Mouse (Mus musculus): ENCODE results near the gene Btg3. TPM values are rescaled to one million over a fixed set of nuclear protein-coding genes. Genes with fewer than 3 reads are reported as not detected.
A peak's percentile ranks its signal among the peaks of the same experiment; 100 is the strongest.

Gene Btg3
- total and polyA plus RNA-seq, 2 experiments from 2014 or later = 7.5 to 61.4 TPM

- Histone ChIP-seq H3K4me1 (ENCODE audit: control insufficient read depth, insufficient read depth) (peaks cover 11% of the 10 kb centered on the region), H3K9ac (replicated peaks; ENCODE audit: low read depth, low read length) (no peak overlapping the region), H3K27me3 (ENCODE audit: control insufficient read depth, insufficient read depth, low read length) (no peaks in the 10 kb centered on the region), H3K27ac (ENCODE audit: low read depth) (no peak overlapping the region), H3K36me3 (replicated peaks; ENCODE audit: control insufficient read depth, insufficient read depth, low read length) (no peaks in the 10 kb centered on the region), H3K4me3 (ENCODE audit: low read depth, low read length) (no peak overlapping the region), H3K4me2 (ENCODE audit: low read depth, low read length) (no peak overlapping the region), H3K9me3 (replicated peaks; ENCODE audit: control insufficient read depth, low read length) (no peaks in the 10 kb centered on the region)
- TF ChIP-seq EP300 (IDR thresholded peaks at IDR 0.05; ENCODE audit: low read depth) (no peak), CTCF (IDR thresholded peaks at IDR 0.05; ENCODE audit: low read depth) (no peak)
- no peak for ATAC-seq (ENCODE audit: insufficient read depth, low read depth)
- WGBS = 77% methylated on average over 16 of the region's 16 CpGs
- no peak for DNase-seq (ENCODE audit: low spot score)
Measured at GRCm38 (mm10) chr16:78307476-78308192, 69.4 kb downstream of the Btg3 start.

GRCm38 (mm10) chr16:78306606-78307005 is 70.4 kb downstream of the Btg3 start:
- Histone ChIP-seq H3K9ac (replicated peaks; ENCODE audit: low read depth, low read length) (no peak overlapping the region), H3K9me3 (replicated peaks; ENCODE audit: control insufficient read depth, low read length) (no peaks in the 10 kb centered on the region), H3K4me2 (ENCODE audit: low read depth, low read length) (no peak overlapping the region), H3K27me3 (ENCODE audit: control insufficient read depth, insufficient read depth, low read length) (no peaks in the 10 kb centered on the region), H3K27ac (ENCODE audit: low read depth) (no peak overlapping the region), H3K4me1 (ENCODE audit: control insufficient read depth, insufficient read depth) (peaks cover 11% of the 10 kb centered on the region), H3K36me3 (replicated peaks; ENCODE audit: control insufficient read depth, insufficient read depth, low read length) (no peaks in the 10 kb centered on the region), H3K4me3 (ENCODE audit: low read depth, low read length) (no peak overlapping the region)
- TF ChIP-seq CTCF (IDR thresholded peaks at IDR 0.05; ENCODE audit: low read depth) (no peak), EP300 (IDR thresholded peaks at IDR 0.05; ENCODE audit: low read depth) (no peak)
- DNase-seq (ENCODE audit: low spot score) (no peak), ATAC-seq (ENCODE audit: insufficient read depth, low read depth) (no peak)
- 77% methylated on average over 8 of the region's 8 CpGs for WGBS

GRCm38 (mm10) chr16:78305606-78306100 is 71.3 kb downstream of the Btg3 start:
- Histone ChIP-seq H3K9ac (replicated peaks; ENCODE audit: low read depth, low read length) (no peak overlapping the region), H3K27me3 (ENCODE audit: control insufficient read depth, insufficient read depth, low read length) (no peaks in the 10 kb centered on the region), H3K4me2 (ENCODE audit: low read depth, low read length) (peak overlapping the region; percentile 17; the same call in 1 of the 2 replicates), H3K36me3 (replicated peaks; ENCODE audit: control insufficient read depth, insufficient read depth, low read length) (no peaks in the 10 kb centered on the region), H3K9me3 (replicated peaks; ENCODE audit: control insufficient read depth, low read length) (no peaks in the 10 kb centered on the region), H3K27ac (ENCODE audit: low read depth) (no peak overlapping the region), H3K4me1 (ENCODE audit: control insufficient read depth, insufficient read depth) (peaks cover 11% of the 10 kb centered on the region), H3K4me3 (ENCODE audit: low read depth, low read length) (no peak overlapping the region)
- 31% methylated on average over 12 of the region's 12 CpGs for WGBS
- ATAC-seq (ENCODE audit: insufficient read depth, low read depth) (0 out of 2 replicates have a peak, but pooled peaks have one; percentile 25), DNase-seq (ENCODE audit: low spot score) (peak; percentile 36)
- TF ChIP-seq CTCF (IDR thresholded peaks at IDR 0.05; ENCODE audit: low read depth) (no peak), EP300 (IDR thresholded peaks at IDR 0.05; ENCODE audit: low read depth) (no peak)

- H3K27me3 ChIP-seq (ENCODE audit: control insufficient read depth, insufficient read depth, low read length) = no peaks in the 10 kb centered on the region
- peak overlapping the region; percentile 64 for H3K4me3 ChIP-seq (ENCODE audit: low read depth, low read length)
- no peaks in the 10 kb centered on the region for H3K9me3 ChIP-seq (replicated peaks; ENCODE audit: control insufficient read depth, low read length)
- peak overlapping the region; percentile 75 for H3K9ac ChIP-seq (replicated peaks; ENCODE audit: low read depth, low read length)
- peak overlapping the region; percentile 77 for H3K4me2 ChIP-seq (ENCODE audit: low read depth, low read length)
- no peak for TF ChIP-seq CTCF (IDR thresholded peaks at IDR 0.05; ENCODE audit: low read depth)
- TF ChIP-seq EP300 (IDR thresholded peaks at IDR 0.05; ENCODE audit: low read depth) = no peak
- WGBS = 4% methylated on average over 10 of the region's 10 CpGs
- no peaks in the 10 kb centered on the region for H3K36me3 ChIP-seq (replicated peaks; ENCODE audit: control insufficient read depth, insufficient read depth, low read length)
- peaks cover 11% of the 10 kb centered on the region for H3K4me1 ChIP-seq (ENCODE audit: control insufficient read depth, insufficient read depth)
- no peak for ATAC-seq (ENCODE audit: insufficient read depth, low read depth)
- peak; percentile 41 for DNase-seq (ENCODE audit: low spot score)
- H3K27ac ChIP-seq (ENCODE audit: low read depth) = no peak overlapping the region
Measured at GRCm38 (mm10) chr16:78302678-78303050, 74.3 kb downstream of the Btg3 start.

GRCm38 (mm10) chr16:78301831-78302677 is 74.9 kb downstream of the Btg3 start:
- peaks cover 11% of the 10 kb centered on the region for H3K4me1 ChIP-seq (ENCODE audit: control insufficient read depth, insufficient read depth)
- peak overlapping the region; percentile 77 for H3K4me2 ChIP-seq (ENCODE audit: low read depth, low read length)
- DNase-seq (ENCODE audit: low spot score) = no peak
- peak overlapping the region; percentile 75 for H3K9ac ChIP-seq (replicated peaks; ENCODE audit: low read depth, low read length)
- ATAC-seq (ENCODE audit: insufficient read depth, low read depth) = peak; percentile 37
- no peaks in the 10 kb centered on the region for H3K36me3 ChIP-seq (replicated peaks; ENCODE audit: control insufficient read depth, insufficient read depth, low read length)
- under 1% methylated on average over 63 of the region's 65 CpGs for WGBS
- TF ChIP-seq EP300 (IDR thresholded peaks at IDR 0.05; ENCODE audit: low read depth) (no peak), CTCF (IDR thresholded peaks at IDR 0.05; ENCODE audit: low read depth) (no peak)
- H3K9me3 ChIP-seq (replicated peaks; ENCODE audit: control insufficient read depth, low read length) = no peaks in the 10 kb centered on the region
- no peaks in the 10 kb centered on the region for H3K27me3 ChIP-seq (ENCODE audit: control insufficient read depth, insufficient read depth, low read length)
- H3K4me3 ChIP-seq (ENCODE audit: low read depth, low read length) = peak overlapping the region; percentile 64
- H3K27ac ChIP-seq (ENCODE audit: low read depth) = peak overlapping the region; percentile 65

All from heart, postnatal 0 days (tissue).